Mouse (Mus musculus) lung, postnatal 0 days (tissue): ENCODE data around the gene Stat6.
A peak's percentile ranks its signal among the peaks of the same experiment; 100 is the strongest.

Source experiments
- CTCF ChIP-seq: IDR thresholded peaks from 2 replicates; pipeline ENCODE4 v1.5.1; 2016; ENCODE audit warnings: antibody characterized with exemption, mild to moderate bottlenecking
- EP300 ChIP-seq: IDR thresholded peaks from 2 replicates; pipeline ENCODE4 v1.6.1; 2016; ENCODE audit warnings: antibody characterized with exemption, mild to moderate bottlenecking, control low read depth

GRCm38 (mm10) chr10:127598607-127599006, 44.2 kb upstream of the Stat6 start:
- peak; percentile 72 for TF ChIP-seq EP300
- TF ChIP-seq CTCF, result no peak
